Mouse (Mus musculus) ES-E14 (cell line): ENCODE results near the gene Dclk3. TPM values are rescaled to one million over a fixed set of nuclear protein-coding genes. Genes with fewer than 3 reads are reported as not detected.

Source experiments
- DNase-seq: peaks from one replicate; pipeline ENCODE4 v3.0.0-alpha.2; 2013; ENCODE audit warnings: low read depth, low spot score
- H3K27ac ChIP-seq: 2 replicates; pipeline ENCODE4 v1.5.1; 2012; ENCODE audit warnings: low read depth, mild to moderate bottlenecking, low read length, moderate library complexity, mixed read lengths; ENCODE audit not compliant: poor library complexity, insufficient read depth, severe bottlenecking
- H3K36me3 ChIP-seq: 2 replicates; pipeline ENCODE4 v1.6.1; 2012; ENCODE audit warnings: mild to moderate bottlenecking, low read length, moderate library complexity, mixed read lengths; ENCODE audit not compliant: control insufficient read depth, poor library complexity, insufficient read depth, severe bottlenecking
- H3K4me1 ChIP-seq, 2 experiments: fragments of 150-350 bp in 1 of 2; sonication (generic) in 1 of 2; 2 replicates each; pipeline ENCODE4 v1.6.1; 2012; ENCODE audit warnings: low read length in 2 of 2, mild to moderate bottlenecking in 1 of 2, mixed read lengths in 1 of 2; ENCODE audit not compliant: control insufficient read depth in 2 of 2, insufficient read depth in 2 of 2, poor library complexity in 1 of 2
- H3K4me3 ChIP-seq, 2 experiments: fragments of 150-350 bp in 1 of 2; sonication (generic) in 1 of 2; 2 replicates each; pipeline ENCODE4 v1.5.1; 2012; ENCODE audit warnings: low read length in 2 of 2, low read depth in 1 of 2, mild to moderate bottlenecking in 1 of 2, mixed read lengths in 1 of 2; ENCODE audit not compliant: insufficient read depth in 1 of 2, poor library complexity in 1 of 2, severe bottlenecking in 1 of 2
- H3K9ac ChIP-seq: 2 replicates; pipeline ENCODE4 v1.6.1; 2012; ENCODE audit warnings: low read depth, mild to moderate bottlenecking, low read length, mixed read lengths; ENCODE audit not compliant: poor library complexity, insufficient read depth, severe bottlenecking
- H3K9me3 ChIP-seq: fragments of 150-350 bp; sonication (generic); 2 replicates; pipeline ENCODE4 v1.6.1; 2012; ENCODE audit warnings: low read depth, mild to moderate bottlenecking, low read length; ENCODE audit not compliant: control insufficient read depth, insufficient read depth
- CHD2 ChIP-seq: IDR thresholded peaks from 2 replicates; pipeline ENCODE4 v1.6.1; 2014; ENCODE audit warnings: mild to moderate bottlenecking, low read depth, low read length, inconsistent platforms
- HCFC1 ChIP-seq: IDR thresholded peaks from 2 replicates; pipeline ENCODE4 v1.6.1; 2012; ENCODE audit warnings: low read length, inconsistent platforms, borderline replicate concordance; ENCODE audit not compliant: insufficient read depth
- MAFK ChIP-seq: IDR thresholded peaks from 2 replicates; pipeline ENCODE4 v1.6.1; 2014; ENCODE audit warnings: mild to moderate bottlenecking, low read depth, low read length, inconsistent platforms; ENCODE audit not compliant: insufficient read depth
- ZC3H11A ChIP-seq: IDR thresholded peaks from 2 replicates; pipeline ENCODE4 v1.6.1; 2012; ENCODE audit warnings: low read depth, mild to moderate bottlenecking, inconsistent platforms, low read length, borderline replicate concordance
- ZNF384 ChIP-seq: IDR thresholded peaks from 2 replicates; pipeline ENCODE4 v1.6.1; 2012; ENCODE audit warnings: low read depth, low read length, inconsistent platforms
- in situ Hi-C, 2 experiments: fragments of 600-800 bp; cut with MboI; formaldehyde crosslinking; loops; one replicate each; pipeline ENCODE4 v1.15.1; 2025; ENCODE audit warnings: low sequenced_read_pairs in 2 of 2, inconsistent platforms in 1 of 2; ENCODE audit not compliant: unreplicated experiment in 2 of 2
- total RNA-seq: library from RNA; depleted of rRNA; stranded (reverse); fragments of 300-350 nt; gene quantifications from 2 replicates; pipeline ENCODE4 v1.2.3, GENCODE M21; 2012

Gene Dclk3
- total RNA-seq, 1 experiment = 0.40 TPM

DNA sequence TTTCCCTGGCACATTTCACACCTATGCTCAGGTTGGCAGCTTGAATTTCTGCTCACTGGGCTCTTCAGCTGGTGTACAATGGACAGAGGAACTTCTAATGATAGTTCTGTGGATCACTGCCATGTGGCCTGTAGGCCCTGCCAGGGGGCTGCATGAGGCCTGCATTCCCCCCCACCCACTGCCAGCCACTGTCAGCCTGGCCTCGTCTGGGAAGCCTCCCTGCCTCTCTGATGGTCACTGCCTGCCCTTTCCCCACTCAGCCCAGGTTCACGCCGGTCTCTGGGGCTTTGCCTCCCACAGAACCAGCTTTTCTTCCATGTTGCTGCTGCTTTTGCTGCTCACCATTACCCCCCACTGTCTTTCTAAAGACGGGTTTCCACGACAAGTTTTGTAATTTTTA is 43.6 kb upstream of the Dclk3 start:
- Histone ChIP-seq H3K4me1 (no peaks in the 10 kb centered on the region), H3K9me3 (no peaks in the 10 kb centered on the region), H3K27ac (no peak overlapping the region), H3K36me3 (no peaks in the 10 kb centered on the region), H3K9ac (no peak overlapping the region), H3K4me3 (no peak overlapping the region)
- DNase-seq = no peak
- TF ChIP-seq CHD2 = no peak
- TF ChIP-seq ZC3H11A = no peak
- no peak for TF ChIP-seq MAFK
- no peak for TF ChIP-seq HCFC1
- no peak for TF ChIP-seq ZNF384
- in situ Hi-C loops = no loop called here

DNA sequence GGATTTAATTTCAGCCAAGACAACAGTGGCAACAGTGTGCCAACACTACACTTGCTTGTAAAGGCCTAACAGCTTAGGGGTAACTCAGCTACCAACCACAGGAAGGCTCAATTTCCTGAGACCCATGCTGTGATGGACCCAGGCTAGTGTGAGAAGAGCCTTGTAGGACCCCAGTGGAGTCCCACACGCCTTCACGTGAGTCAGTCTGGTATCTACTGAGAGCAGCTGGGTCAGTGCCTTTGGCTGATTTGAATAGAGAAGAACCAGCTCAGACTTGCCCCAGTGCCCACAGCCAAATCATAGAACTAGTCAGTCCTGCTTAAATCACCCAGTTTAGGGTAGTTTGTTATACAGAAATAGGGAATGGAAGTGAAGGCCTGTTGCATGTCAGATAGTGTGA is 40.8 kb upstream of the Dclk3 start:
- DNase-seq = no peak
- Histone ChIP-seq H3K36me3 (no peaks in the 10 kb centered on the region), H3K4me3 (no peak overlapping the region), H3K27ac (no peak overlapping the region), H3K9me3 (no peaks in the 10 kb centered on the region), H3K9ac (no peak overlapping the region), H3K4me1 (no peaks in the 10 kb centered on the region)
- in situ Hi-C loops = no loop called here
- TF ChIP-seq MAFK (no peak), ZC3H11A (no peak), HCFC1 (no peak), CHD2 (no peak), ZNF384 (no peak)

DNA sequence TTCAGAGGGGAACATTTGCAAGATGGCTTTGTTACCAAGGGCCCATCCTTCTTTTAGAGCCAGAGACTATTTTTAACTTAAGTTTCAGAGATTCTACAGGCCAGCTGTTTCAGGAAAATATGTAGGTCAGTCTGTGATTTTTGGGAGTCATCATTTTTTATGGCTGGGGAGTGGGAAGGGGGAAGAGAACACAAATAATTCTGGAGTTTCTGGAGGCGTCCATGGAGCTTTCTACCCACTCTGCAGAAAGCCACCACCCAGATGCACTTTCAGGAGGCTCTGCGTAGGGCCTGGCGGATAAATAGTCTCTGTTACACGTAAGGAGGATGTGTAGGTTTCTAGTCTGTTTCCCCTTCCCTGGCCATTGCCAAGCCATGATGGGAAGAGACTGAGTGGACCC is 38.8 kb upstream of the Dclk3 start:
- Histone ChIP-seq H3K9me3 (no peaks in the 10 kb centered on the region), H3K36me3 (no peaks in the 10 kb centered on the region), H3K4me3 (no peak overlapping the region), H3K9ac (no peak overlapping the region), H3K27ac (no peak overlapping the region), H3K4me1 (no peaks in the 10 kb centered on the region)
- TF ChIP-seq MAFK = no peak
- TF ChIP-seq CHD2 = no peak
- TF ChIP-seq ZC3H11A = no peak
- TF ChIP-seq HCFC1 = no peak
- TF ChIP-seq ZNF384 = no peak
- in situ Hi-C loops = no loop called here
- no peak for DNase-seq

DNA sequence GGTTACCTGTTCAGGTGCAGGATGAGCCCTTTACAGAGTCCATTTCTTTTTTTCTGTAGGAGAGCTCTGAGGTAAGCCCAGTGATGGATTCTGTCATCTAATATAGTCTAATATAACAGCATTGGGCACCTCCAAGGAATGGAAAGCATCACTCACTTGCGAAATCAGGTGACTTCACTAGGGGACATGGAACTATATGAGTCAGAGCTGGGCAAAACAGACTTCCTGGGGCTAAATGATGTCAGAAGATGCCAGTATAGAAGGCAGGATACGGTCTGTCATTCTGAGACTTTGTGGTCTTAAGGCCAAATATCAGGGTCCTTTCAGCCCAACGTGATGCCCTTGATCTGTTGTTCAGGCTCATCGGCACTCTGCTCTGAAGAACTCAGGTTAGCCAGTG is 35.7 kb upstream of the Dclk3 start:
- no peaks in the 10 kb centered on the region for H3K36me3 ChIP-seq
- in situ Hi-C loops = no loop called here
- TF ChIP-seq CHD2 (no peak), MAFK (no peak), HCFC1 (no peak), ZNF384 (no peak), ZC3H11A (no peak)

DNA sequence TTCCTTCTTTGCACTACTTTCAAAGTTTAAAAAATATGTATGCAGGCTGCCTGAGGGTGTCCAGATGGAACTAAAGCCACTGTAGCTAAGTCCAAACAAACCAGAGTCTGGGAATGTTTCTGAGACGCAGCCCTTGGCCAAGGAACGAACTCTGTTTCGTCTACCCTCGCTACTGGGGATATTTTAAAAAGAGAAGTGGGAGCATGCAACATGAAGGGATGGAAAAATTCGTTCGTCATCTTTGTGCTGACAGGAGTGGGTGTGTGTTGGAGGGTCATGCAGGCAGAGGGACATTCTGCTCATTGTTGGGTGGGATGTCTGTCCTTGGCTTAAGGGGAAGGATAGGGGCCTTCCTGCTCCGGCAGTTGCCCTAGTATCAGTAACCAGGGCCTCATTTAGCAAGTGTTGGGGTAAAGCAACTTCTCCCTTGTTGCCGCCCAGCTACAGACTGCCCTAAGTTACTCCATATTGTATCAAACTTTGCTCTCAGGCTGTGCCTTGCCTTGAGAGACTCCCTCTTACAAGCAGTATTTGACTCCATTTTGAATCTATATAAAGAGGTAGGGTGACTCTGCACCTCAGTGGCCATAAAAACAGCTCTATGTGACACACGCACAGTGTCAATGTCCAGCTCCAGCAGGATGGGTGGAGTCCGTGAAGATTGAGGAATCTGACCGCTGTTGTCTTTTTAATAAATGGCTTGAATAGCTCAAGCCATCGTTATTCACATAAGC is 34.4 kb upstream of the Dclk3 start:
- no peak for DNase-seq
- no peaks in the 10 kb centered on the region for H3K4me1 ChIP-seq
- TF ChIP-seq ZC3H11A = no peak
- no peak for TF ChIP-seq HCFC1
- no peak for TF ChIP-seq MAFK
- no peak for TF ChIP-seq CHD2
- TF ChIP-seq ZNF384 = no peak
- H3K9ac ChIP-seq = no peak overlapping the region
- no peaks in the 10 kb centered on the region for H3K9me3 ChIP-seq
- H3K4me3 ChIP-seq = no peak overlapping the region
- H3K36me3 ChIP-seq = no peaks in the 10 kb centered on the region
- in situ Hi-C loops = no loop called here
- no peak overlapping the region for H3K27ac ChIP-seq

More for the DNA sequence above, 35.7 kb upstream of the Dclk3 start:
- no peaks in the 10 kb centered on the region for H3K4me1 ChIP-seq
- no peak overlapping the region for H3K9ac ChIP-seq
- H3K27ac ChIP-seq = no peak overlapping the region
- no peak overlapping the region for H3K4me3 ChIP-seq
- no peak for DNase-seq
- H3K9me3 ChIP-seq = no peaks in the 10 kb centered on the region
